Mouse (Mus musculus): Measurements from ENCODE around the gene Nanos3. TPM values are rescaled to one million over a fixed set of nuclear protein-coding genes. Genes with fewer than 3 reads are reported as not detected.
A peak's percentile ranks its signal among the peaks of the same experiment; 100 is the strongest.

Gene Nanos3
- polyA plus RNA-seq, 1 experiment from 2014 or later: 0.31 TPM

DNA sequence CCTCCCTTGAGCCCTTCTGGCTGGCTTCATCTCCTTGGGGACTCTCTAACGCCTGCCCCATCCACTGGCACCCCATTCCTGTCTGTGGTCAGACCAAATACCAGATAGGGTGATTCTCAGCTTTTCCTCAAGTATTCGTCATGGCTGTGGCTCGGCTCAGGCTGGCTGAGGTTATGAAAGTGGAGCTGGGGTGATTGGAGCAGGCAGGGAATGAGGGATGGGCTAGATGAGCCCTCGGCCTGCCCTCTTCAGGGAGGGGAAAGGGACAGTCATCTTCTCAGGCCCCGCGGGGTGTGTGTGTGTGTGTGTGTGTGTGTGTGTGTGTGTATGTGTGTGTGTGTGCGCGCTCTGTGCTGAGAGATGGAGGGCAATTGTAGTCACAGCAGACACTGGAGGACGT lies 59.4 kb downstream of the Nanos3 start, which contains the start of gene Podnl1:
TSS of gene Podnl1 (plus strand) at position 334 of the 400 bp plus-strand sequence.
- Histone ChIP-seq H3K4me3 (replicated peaks) (no peak within 1 kb of the TSS), H3K9ac (no peak within 1 kb of the TSS), H3K9me3 (replicated peaks) (no peaks in the 10 kb centered on the region), H3K27ac (replicated peaks) (no peak within 1 kb of the TSS), H3K4me2 (no peak within 1 kb of the TSS), H3K4me1 (replicated peaks) (no peaks in the 10 kb centered on the region), H3K36me3 (replicated peaks) (no peaks in the 10 kb centered on the region), H3K27me3 (0 out of 2 replicates have a peak, but pooled peaks cover 3% of the 10 kb centered on the region)
- 59% methylated on average over 9 of the region's 9 CpGs for WGBS (ENCODE audit: insufficient replicate concordance)
- no peak for ATAC-seq (ENCODE audit: insufficient read depth)

MicroRNA genes within 50 kb of the gene (microRNA counts, 519-probe panel; counts per million panel counts)
- microRNA mmu-miR-181c (2,590 counts per million, percentile 49 among the panel's probes with 10 or more counts), microRNA mmu-miR-23a (4,050 counts per million, percentile 83 among the panel's probes with 10 or more counts), microRNA mmu-miR-27a (3,992 counts per million, percentile 81 among the panel's probes with 10 or more counts)

Small RNAs within 50 kb of the gene (microRNA-seq; reads per million reads assigned to microRNA genes)
- not detected for gene Gm25110
- gene Mir181c: 1,473 reads per million, percentile 80 among the genes with 10 or more reads in this experiment
- 949 reads per million, percentile 76 among the genes with 10 or more reads in this experiment for gene Mir181d
- 18,452 reads per million, percentile 96 among the genes with 10 or more reads in this experiment for gene Mir23a
- gene Mir24-2: not detected
- gene Mir27a: 368 reads per million, percentile 67 among the genes with 10 or more reads in this experiment
- not detected for gene Mir3074-2

Other genes with a start within 250 kb of the Nanos3 start
- gene Gm10644, start 230.0 kb downstream of the Nanos3 start, polyA plus RNA-seq (2015; fragmentation: Nextera tagmentation; extraction: Ambion mirVana): 0.39 and 0.47 TPM in 2 replicates
- gene Asf1b, start 229.7 kb downstream of the Nanos3 start, polyA plus RNA-seq (2015; fragmentation: Nextera tagmentation; extraction: Ambion mirVana): 116 and 118 TPM in 2 replicates
- 51.2 and 51.5 TPM in 2 replicates for gene Prkaca, start 212.2 kb downstream of the Nanos3 start, polyA plus RNA-seq (2015; fragmentation: Nextera tagmentation; extraction: Ambion mirVana)
- 5.8 and 6.9 TPM in 2 replicates for gene Samd1, start 187.5 kb downstream of the Nanos3 start, polyA plus RNA-seq (2015; fragmentation: Nextera tagmentation; extraction: Ambion mirVana)
- 0.58 and 0.61 TPM in 2 replicates for gene 1700067K01Rik, start 183.7 kb downstream of the Nanos3 start, polyA plus RNA-seq (2015; fragmentation: Nextera tagmentation; extraction: Ambion mirVana)
- gene 2210011C24Rik, start 173.0 kb downstream of the Nanos3 start, polyA plus RNA-seq (2015; fragmentation: Nextera tagmentation; extraction: Ambion mirVana): not detected in 2 replicates
- 0.15 and 0.23 TPM in 2 replicates for gene Palm3, start 163.7 kb downstream of the Nanos3 start, polyA plus RNA-seq (2015; fragmentation: Nextera tagmentation; extraction: Ambion mirVana)
- gene Il27ra, start 142.6 kb downstream of the Nanos3 start, polyA plus RNA-seq (2015; fragmentation: Nextera tagmentation; extraction: Ambion mirVana): 0.74 and 1.3 TPM in 2 replicates
- gene Rln3, start 140.2 kb downstream of the Nanos3 start, polyA plus RNA-seq (2015; fragmentation: Nextera tagmentation; extraction: Ambion mirVana): 0.15 TPM in 1 of 2 replicates, not detected in the other
- gene Gm10643, start 120.1 kb downstream of the Nanos3 start, polyA plus RNA-seq (2015; fragmentation: Nextera tagmentation; extraction: Ambion mirVana): 0.24 and 0.30 TPM in 2 replicates
- gene Rfx1, start 118.4 kb downstream of the Nanos3 start, polyA plus RNA-seq (2015; fragmentation: Nextera tagmentation; extraction: Ambion mirVana): 2.4 and 2.9 TPM in 2 replicates
- 3.2 and 3.5 TPM in 2 replicates for gene Dcaf15, start 80.4 kb downstream of the Nanos3 start, polyA plus RNA-seq (2015; fragmentation: Nextera tagmentation; extraction: Ambion mirVana)
- gene Podnl1, start 59.2 kb downstream of the Nanos3 start, polyA plus RNA-seq (2015; fragmentation: Nextera tagmentation; extraction: Ambion mirVana): not detected in 2 replicates
- 5.4 and 5.5 TPM in 2 replicates for gene Cc2d1a, start 37.3 kb downstream of the Nanos3 start, polyA plus RNA-seq (2015; fragmentation: Nextera tagmentation; extraction: Ambion mirVana)
- 0.25 and 0.41 TPM in 2 replicates for gene 4930432K21Rik, start 37.2 kb downstream of the Nanos3 start, polyA plus RNA-seq (2015; fragmentation: Nextera tagmentation; extraction: Ambion mirVana)
- gene Zswim4, start 51.8 kb upstream of the Nanos3 start, polyA plus RNA-seq (2015; fragmentation: Nextera tagmentation; extraction: Ambion mirVana): 2.0 and 2.5 TPM in 2 replicates
- 176 and 183 TPM in 2 replicates for gene D8Ertd738e, start 64.5 kb upstream of the Nanos3 start, polyA plus RNA-seq (2015; fragmentation: Nextera tagmentation; extraction: Ambion mirVana)
- gene Mri1, start 72.1 kb upstream of the Nanos3 start, polyA plus RNA-seq (2015; fragmentation: Nextera tagmentation; extraction: Ambion mirVana): 28.6 and 30.5 TPM in 2 replicates
- gene Ccdc130, start 85.2 kb upstream of the Nanos3 start, polyA plus RNA-seq (2015; fragmentation: Nextera tagmentation; extraction: Ambion mirVana): 7.3 and 7.7 TPM in 2 replicates
- 0.15 and 0.26 TPM in 2 replicates for gene Cacna1a, start 203.2 kb upstream of the Nanos3 start, polyA plus RNA-seq (2015; fragmentation: Nextera tagmentation; extraction: Ambion mirVana)

All from liver, embryonic 15.5 days (tissue).